Mouse (Mus musculus): ENCODE results near the gene Fut2.

- TF ChIP-seq POLR2A (IDR thresholded peaks at IDR 0.05; ENCODE audit: low read depth, low read length): no peak
- no peak for TF ChIP-seq CTCF (IDR thresholded peaks at IDR 0.05; ENCODE audit: extremely low read depth, insufficient read length, insufficient replicate concordance, low read depth, low read length)
Measured at GRCm38 (mm10) chr7:45644872-45645590, 21.2 kb downstream of the Fut2 start.
